Mouse (Mus musculus) E14TG2a.4 (cell line): ENCODE measurements around the gene Gm45021.

ENCODE experiments used
- H3K27me3 ChIP-seq: 2 replicates; pipeline ENCODE4 v1.6.1; 2014; ENCODE audit warnings: low read length, control low read depth; ENCODE audit not compliant: insufficient read depth
- H3K36me3 ChIP-seq: 2 replicates; pipeline ENCODE4 v1.6.1; 2014; ENCODE audit warnings: low read length, control low read depth; ENCODE audit not compliant: insufficient read depth
- H3K4me1 ChIP-seq: replicated peaks from 2 replicates; pipeline ENCODE4 v1.6.1; 2014; ENCODE audit warnings: low read depth, low read length, control low read depth
- H3K4me3 ChIP-seq: replicated peaks from 2 replicates; pipeline ENCODE4 v1.5.1; 2014; ENCODE audit warnings: mild to moderate bottlenecking, low read length
- H3K9me3 ChIP-seq: 2 replicates; pipeline ENCODE4 v1.6.1; 2014; ENCODE audit warnings: low read length, control low read depth
- CTCF ChIP-seq: conservative IDR thresholded peaks from 2 replicates; pipeline ENCODE4 v1.5.1; 2014; ENCODE audit warnings: low read length
- NANOG ChIP-seq: IDR thresholded peaks from 2 replicates; pipeline ENCODE4 v1.6.1; 2014; ENCODE audit warnings: borderline replicate concordance, low read length, mixed read lengths
- POU5F1 ChIP-seq: IDR thresholded peaks from 2 replicates; pipeline ENCODE4 v1.6.1; 2014; ENCODE audit warnings: low read length, borderline replicate concordance

Gm45021 gene

GRCm38 (mm10) chr6:48568036-48568984, 21.1 kb upstream of the Gm45021 start:
- TF ChIP-seq CTCF (no peak), POU5F1 (no peak), NANOG (no peak)
- Histone ChIP-seq H3K4me1 (0 out of 2 replicates have a peak, but pooled peaks cover 5% of the 10 kb centered on the region), H3K36me3 (0 out of 2 replicates have a peak, but pooled peaks cover 5% of the 10 kb centered on the region), H3K4me3 (no peak overlapping the region), H3K9me3 (peaks cover 15% of the 10 kb centered on the region), H3K27me3 (peaks cover 7% of the 10 kb centered on the region; the same call in 1 of the 2 replicates)

- TF ChIP-seq POU5F1 (no peak), CTCF (no peak), NANOG (no peak)
- Histone ChIP-seq H3K9me3 (peaks cover 15% of the 10 kb centered on the region), H3K36me3 (0 out of 2 replicates have a peak, but pooled peaks cover 5% of the 10 kb centered on the region), H3K4me1 (0 out of 2 replicates have a peak, but pooled peaks cover 5% of the 10 kb centered on the region), H3K4me3 (no peak overlapping the region), H3K27me3 (peaks cover 8% of the 10 kb centered on the region; the same call in 1 of the 2 replicates)
Observed at GRCm38 (mm10) chr6:48569065-48569807, 20.2 kb upstream of the Gm45021 start.

GRCm38 (mm10) chr6:48572014-48572413, 17.4 kb upstream of the Gm45021 start:
- Histone ChIP-seq H3K4me1 (0 out of 2 replicates have a peak, but pooled peaks cover 5% of the 10 kb centered on the region), H3K27me3 (peaks cover 12% of the 10 kb centered on the region; the same call in 1 of the 2 replicates), H3K4me3 (no peak overlapping the region), H3K9me3 (peaks cover 15% of the 10 kb centered on the region), H3K36me3 (no peaks in the 10 kb centered on the region)
- TF ChIP-seq POU5F1 (no peak), CTCF (no peak), NANOG (no peak)

DNA sequence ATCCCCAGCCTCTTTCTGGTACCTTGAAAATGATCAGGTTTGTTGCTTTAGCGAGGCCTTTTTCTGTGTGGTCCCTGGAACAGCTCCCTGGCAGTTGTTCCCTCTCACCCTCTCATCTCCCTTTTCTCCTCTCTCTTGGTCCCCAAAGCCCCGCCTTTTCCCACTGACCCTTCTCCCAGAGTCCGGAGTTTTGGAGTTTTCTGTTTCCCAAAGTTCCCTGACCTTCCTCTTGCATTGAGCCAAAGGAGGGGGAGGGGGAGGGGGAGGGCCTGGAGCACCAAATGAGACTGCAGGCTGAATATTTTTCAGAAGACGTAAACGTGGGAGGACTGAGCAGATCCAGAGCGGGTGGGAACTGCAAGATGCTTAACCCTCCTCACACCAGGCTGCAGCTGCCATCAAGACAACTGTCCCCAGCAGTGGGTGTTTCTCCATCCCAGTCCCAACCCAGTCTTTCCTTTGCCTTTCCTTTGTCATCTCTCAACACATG, 16.8 kb upstream of the Gm45021 start, which contains the start of gene Rarres2:
TSS of gene Rarres2 (minus strand) at position 218 of the 490 bp plus-strand sequence.
- H3K36me3 ChIP-seq, result no peaks in the 10 kb centered on the region
- TF ChIP-seq CTCF (no peak), POU5F1 (no peak)
- H3K27me3 ChIP-seq, result peaks cover 12% of the 10 kb centered on the region; the same call in 1 of the 2 replicates
- H3K4me1 ChIP-seq, result 0 out of 2 replicates have a peak, but pooled peaks cover 5% of the 10 kb centered on the region
- H3K9me3 ChIP-seq, result peaks cover 15% of the 10 kb centered on the region
- no peak within 1 kb of the TSS for H3K4me3 ChIP-seq

DNA sequence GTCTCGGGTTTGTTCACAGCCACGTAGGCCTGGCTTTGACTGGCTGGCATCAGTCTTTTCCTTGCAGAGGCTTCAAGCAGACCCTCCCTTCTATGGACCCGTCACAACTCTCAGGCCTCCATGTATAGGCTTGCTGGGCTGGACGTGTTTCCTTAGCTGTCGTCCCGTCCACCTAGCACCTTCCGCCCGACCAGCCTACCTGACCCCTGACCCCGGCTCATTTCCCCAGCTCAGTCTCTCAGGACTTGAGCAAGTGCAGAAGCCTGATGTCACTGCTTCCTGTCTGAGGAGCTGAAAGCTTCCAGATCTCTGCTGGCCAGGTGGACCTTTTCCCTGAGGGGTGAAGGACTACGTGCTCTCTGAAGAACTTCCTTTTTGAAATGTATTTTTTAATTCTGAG, 16.1 kb upstream of the Gm45021 start:
- TF ChIP-seq CTCF, result no peak
- TF ChIP-seq NANOG, result no peak
- TF ChIP-seq POU5F1, result no peak
- Histone ChIP-seq H3K9me3 (peaks cover 15% of the 10 kb centered on the region), H3K4me3 (no peak overlapping the region), H3K27me3 (peaks cover 12% of the 10 kb centered on the region), H3K4me1 (0 out of 2 replicates have a peak, but pooled peaks cover 4% of the 10 kb centered on the region), H3K36me3 (no peaks in the 10 kb centered on the region)

DNA sequence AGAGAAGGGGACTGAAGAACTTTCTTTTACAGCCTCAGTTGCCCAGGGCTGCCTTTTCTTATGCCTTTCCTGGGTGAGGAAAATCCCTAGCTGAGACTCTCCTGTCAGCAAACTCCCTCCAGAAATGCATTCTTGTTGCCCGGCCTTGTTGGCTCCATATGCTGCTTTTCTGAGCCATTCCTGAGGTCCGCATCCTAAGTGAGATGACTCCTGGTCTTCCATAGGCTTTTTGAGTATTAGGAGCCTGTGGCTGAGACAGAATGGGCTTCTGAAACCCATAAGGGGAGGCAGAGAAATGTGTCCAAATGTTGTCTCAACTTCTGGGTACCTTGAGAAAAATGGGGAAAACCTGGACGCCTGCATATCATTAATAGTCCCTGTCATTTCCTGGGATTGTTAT, 15.4 kb upstream of the Gm45021 start:
- Histone ChIP-seq H3K27me3 (peaks cover 12% of the 10 kb centered on the region), H3K4me3 (no peak overlapping the region), H3K36me3 (no peaks in the 10 kb centered on the region), H3K9me3 (peaks cover 15% of the 10 kb centered on the region), H3K4me1 (no peaks in the 10 kb centered on the region)
- TF ChIP-seq CTCF (no peak), POU5F1 (no peak), NANOG (no peak)

DNA sequence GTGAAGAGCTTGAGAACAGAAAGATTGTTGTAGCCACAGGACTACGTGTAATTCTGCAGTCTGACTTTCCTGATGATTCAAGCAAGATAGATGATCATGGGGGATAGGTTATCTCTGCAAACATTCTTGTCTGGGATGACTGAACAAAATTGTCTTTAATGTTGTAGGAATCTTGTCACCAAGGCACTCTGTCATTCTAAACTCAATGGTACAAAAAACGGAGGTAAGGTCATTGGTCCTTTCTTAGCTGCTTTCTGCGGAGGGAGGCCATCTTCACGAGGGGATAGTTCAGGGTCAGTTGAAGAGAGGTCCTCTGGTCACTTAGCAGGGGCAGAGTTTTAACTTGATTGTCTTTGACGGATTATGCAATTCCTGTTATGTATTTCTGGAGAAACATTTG, 10.7 kb upstream of the Gm45021 start:
- Histone ChIP-seq H3K36me3 (no peaks in the 10 kb centered on the region), H3K27me3 (peaks cover 13% of the 10 kb centered on the region)
- TF ChIP-seq POU5F1 (no peak), NANOG (no peak), CTCF (no peak)

DNA sequence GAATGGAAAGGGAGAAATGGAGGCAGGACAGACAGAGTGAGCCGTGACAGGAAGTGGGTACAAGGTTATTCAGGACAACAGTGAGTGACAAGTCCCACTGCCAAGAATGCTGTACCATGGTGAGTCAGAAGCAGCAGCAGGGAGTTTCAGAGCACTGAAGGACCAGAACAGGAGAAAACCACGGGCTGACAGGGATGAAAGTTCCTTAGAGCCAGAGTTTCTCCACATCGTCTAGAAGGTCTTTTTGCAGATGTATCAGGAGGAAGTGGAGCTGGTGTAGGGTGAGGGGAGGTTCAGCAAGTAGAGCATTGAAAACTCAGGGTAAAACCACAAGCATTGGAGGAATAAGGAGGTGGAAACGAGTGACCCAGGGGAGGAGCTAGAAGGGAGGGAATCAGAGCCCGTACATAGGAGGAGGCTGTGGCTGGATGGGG, 10.2 kb upstream of the Gm45021 start:
- Histone ChIP-seq H3K9me3 (no peaks in the 10 kb centered on the region), H3K36me3 (no peaks in the 10 kb centered on the region), H3K4me3 (no peak overlapping the region), H3K27me3 (peaks cover 13% of the 10 kb centered on the region), H3K4me1 (no peaks in the 10 kb centered on the region)
- TF ChIP-seq POU5F1 (no peak), CTCF (no peak), NANOG (no peak)

More for the DNA sequence above, 10.7 kb upstream of the Gm45021 start:
- Histone ChIP-seq H3K4me3 (no peak overlapping the region), H3K9me3 (no peaks in the 10 kb centered on the region), H3K4me1 (no peaks in the 10 kb centered on the region)
